Mouse (Mus musculus) thymus, adult 2 months (tissue): ENCODE data around the gene Crb1.

ENCODE experiments used
- CTCF ChIP-seq: fragments of 200-500 bp; IDR thresholded peaks from 2 replicates; pipeline ENCODE4 v1.5.1; 2012; ENCODE audit warnings: mild to moderate bottlenecking, control low read depth, low read length, moderate library complexity, borderline replicate concordance; ENCODE audit not compliant: control insufficient read depth, poor library complexity, insufficient read depth; ENCODE audit errors: extremely low read depth
- POLR2A ChIP-seq: fragments of 200-500 bp; IDR thresholded peaks from 2 replicates; pipeline ENCODE4 v1.6.1; 2012; ENCODE audit warnings: mild to moderate bottlenecking, low read length, control low read depth, moderate library complexity; ENCODE audit not compliant: control insufficient read depth, poor library complexity, insufficient read depth; ENCODE audit errors: extremely low read depth

GRCm38 (mm10) chr1:139396589-139396988 lies 19.7 kb upstream of the Crb1 start:
- TF ChIP-seq CTCF (no peak), POLR2A (no peak)
